Mouse (Mus musculus) intestine, postnatal 0 days (tissue): ENCODE results near the gene Fkbp8. TPM values are rescaled to one million over a fixed set of nuclear protein-coding genes. Genes with fewer than 3 reads are reported as not detected.

Experiments
- ATAC-seq: fragments of 200-750 bp; cut with Nextera tagmentation; 2 replicates; pipeline ENCODE4 v1.8.0; 2017; ENCODE audit warnings: mild to moderate bottlenecking, moderate TSS enrichment, moderate library complexity
- H3K27ac ChIP-seq: fragments of 300-500 bp; sonication (generic); 2 replicates; pipeline ENCODE4 v1.5.1; 2014; ENCODE audit warnings: mild to moderate bottlenecking, low read depth, low read length, moderate library complexity
- H3K27me3 ChIP-seq: fragments of 300-500 bp; sonication (generic); replicated peaks from 2 replicates; pipeline ENCODE4 v1.6.1; 2014; ENCODE audit warnings: low read length, mixed read lengths; ENCODE audit not compliant: control insufficient read depth, insufficient read depth
- H3K36me3 ChIP-seq: fragments of 300-500 bp; sonication (generic); 2 replicates; pipeline ENCODE4 v1.6.1; 2014; ENCODE audit warnings: mild to moderate bottlenecking, moderate library complexity; ENCODE audit not compliant: control insufficient read depth, insufficient read depth
- H3K4me1 ChIP-seq: fragments of 300-500 bp; sonication (generic); replicated peaks from 2 replicates; pipeline ENCODE4 v1.6.1; 2014; ENCODE audit warnings: antibody characterized with exemption, low read length, mixed read lengths; ENCODE audit not compliant: control insufficient read depth, insufficient read depth
- H3K4me2 ChIP-seq: fragments of 300-500 bp; sonication (generic); replicated peaks from 2 replicates; pipeline ENCODE4 v1.6.1; 2014; ENCODE audit warnings: low read depth, mild to moderate bottlenecking, moderate library complexity
- H3K4me3 ChIP-seq: fragments of 300-500 bp; sonication (generic); 2 replicates; pipeline ENCODE4 v1.5.1; 2014; ENCODE audit warnings: low read depth, low read length
- H3K9ac ChIP-seq: fragments of 300-500 bp; sonication (generic); 2 replicates; pipeline ENCODE4 v1.6.1; 2014; ENCODE audit warnings: mild to moderate bottlenecking, low read depth, low read length
- H3K9me3 ChIP-seq: fragments of 300-500 bp; sonication (generic); 2 replicates; pipeline ENCODE4 v1.6.1; 2016; ENCODE audit warnings: mixed run types; ENCODE audit not compliant: control insufficient read depth
- CTCF ChIP-seq: sonication (generic); IDR thresholded peaks from 2 replicates; pipeline ENCODE4 v1.5.1; 2016; ENCODE audit warnings: low read depth, mild to moderate bottlenecking, control low read depth, antibody characterized with exemption, moderate library complexity
- WGBS: fragments of 180-500 bp; shearing (Covaris S2); extraction: QIAGEN DNeasy Blood & Tissue Kit; methylation state at CpG from one replicate; pipeline ENCODE4 v1.1.7; 2014; 5-methylcytosine and 5-hydroxymethylcytosine counted together
- polyA plus RNA-seq: library from polyadenylated mRNA; unstranded; fragments of >200 nt; fragmentation: Nextera tagmentation; extraction: Ambion mirVana; gene quantifications from 2 replicates; pipeline ENCODE4 v1.2.1, GENCODE M21; 2015

Gene Fkbp8
- polyA plus RNA-seq, 1 experiment from 2014 or later = 203 TPM

DNA sequence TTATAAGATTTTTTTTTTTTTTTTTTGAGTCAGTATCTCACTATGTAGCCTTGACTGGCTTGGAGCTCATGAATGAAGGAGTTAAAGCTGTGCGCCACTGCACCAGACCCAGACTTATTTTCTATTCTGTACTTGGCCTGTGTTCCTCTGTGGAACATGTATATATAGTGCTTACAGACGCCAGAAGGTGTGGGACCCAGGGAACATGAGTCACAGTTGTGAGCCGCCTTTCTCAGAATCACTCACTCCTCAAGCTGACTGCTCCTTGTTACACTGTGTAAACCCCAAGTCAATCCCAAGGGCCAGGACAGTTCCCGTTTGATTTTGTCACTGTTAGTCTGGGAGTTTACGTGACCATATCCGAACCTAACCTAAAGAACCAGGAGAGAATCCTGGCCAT lies 8.5 kb upstream of the Fkbp8 start:
- Histone ChIP-seq H3K27ac (no peak overlapping the region), H3K27me3 (no peaks in the 10 kb centered on the region), H3K9ac (no peak overlapping the region), H3K9me3 (no peaks in the 10 kb centered on the region), H3K36me3 (peaks cover 37% of the 10 kb centered on the region; the same call in 1 of the 2 replicates), H3K4me1 (0 out of 2 replicates have a peak, but pooled peaks cover 6% of the 10 kb centered on the region), H3K4me3 (no peak overlapping the region), H3K4me2 (no peak overlapping the region)
- TF ChIP-seq CTCF = no peak
- ATAC-seq = no peak
- WGBS = 83% methylated on average over 6 of the region's 6 CpGs

DNA sequence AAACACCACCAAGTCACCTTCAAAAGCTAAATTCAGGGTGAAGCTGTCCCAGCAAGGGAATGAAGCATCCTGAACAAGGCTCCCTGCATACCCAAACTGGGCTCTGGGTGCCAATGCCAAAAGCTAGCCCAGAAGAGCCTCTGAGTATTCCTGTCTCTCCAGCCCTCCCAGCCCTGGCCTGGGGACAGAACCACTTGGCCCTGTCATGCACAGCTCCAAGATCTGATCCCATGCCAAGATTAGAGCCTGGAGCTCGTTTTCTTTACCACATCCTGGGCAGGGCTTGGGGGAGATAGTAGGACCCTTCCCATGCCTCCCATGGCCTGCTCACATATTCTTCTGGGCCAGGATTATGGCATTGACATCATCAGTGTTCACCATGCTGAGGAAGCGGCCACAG lies 7.9 kb upstream of the Fkbp8 start:
- Histone ChIP-seq H3K36me3 (peaks cover 32% of the 10 kb centered on the region; the same call in 1 of the 2 replicates), H3K4me3 (no peak overlapping the region), H3K27me3 (no peaks in the 10 kb centered on the region), H3K27ac (no peak overlapping the region), H3K4me1 (0 out of 2 replicates have a peak, but pooled peaks cover 6% of the 10 kb centered on the region), H3K4me2 (no peak overlapping the region), H3K9ac (no peak overlapping the region), H3K9me3 (no peaks in the 10 kb centered on the region)
- WGBS = 57% methylated on average over 2 of the region's 2 CpGs
- no peak for TF ChIP-seq CTCF
- no peak for ATAC-seq

GRCm38 (mm10) chr8:70522592-70523403 lies 4.7 kb upstream of the Fkbp8 start:
- peak; percentile 87 for TF ChIP-seq CTCF
- H3K27me3 ChIP-seq = no peaks in the 10 kb centered on the region
- peak overlapping the region; percentile 86 for H3K9ac ChIP-seq
- peak; percentile 85 for ATAC-seq
- H3K36me3 ChIP-seq = peaks cover 17% of the 10 kb centered on the region; the same call in 1 of the 2 replicates
- peak overlapping the region; percentile 91 for H3K27ac ChIP-seq
- peak overlapping the region; percentile 65 for H3K4me2 ChIP-seq
- H3K9me3 ChIP-seq = no peaks in the 10 kb centered on the region
- 0 out of 2 replicates have a peak, but pooled peaks cover 6% of the 10 kb centered on the region for H3K4me1 ChIP-seq
- peak overlapping the region; percentile 65 for H3K4me3 ChIP-seq
- under 1% methylated on average over 50 of the region's 51 CpGs for WGBS

DNA sequence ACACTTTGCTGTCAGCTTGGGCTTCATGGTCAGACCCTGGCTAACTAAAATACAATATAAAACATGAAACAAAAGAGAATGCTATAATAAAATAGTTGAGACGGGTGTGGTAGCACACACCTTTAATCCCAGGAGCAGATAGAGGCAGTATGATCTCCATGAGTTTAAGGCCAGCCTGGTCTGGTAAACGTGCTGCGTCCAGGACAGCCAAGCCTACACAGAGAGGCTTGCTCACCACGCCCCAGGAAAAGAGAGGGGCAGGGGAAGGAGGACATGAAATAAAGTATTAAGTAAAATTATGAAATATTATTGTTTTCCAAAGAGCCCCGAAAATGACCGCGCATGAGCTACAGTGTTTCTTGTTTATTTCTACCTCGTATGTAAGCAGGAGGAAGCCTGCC lies 413 bp upstream of the Fkbp8 start:
- peak overlapping the region; percentile 95 for H3K27ac ChIP-seq
- TF ChIP-seq CTCF = no peak
- H3K9ac ChIP-seq = peak overlapping the region; percentile 94
- H3K4me2 ChIP-seq = peak overlapping the region; percentile 81
- peak overlapping the region; percentile 94 for H3K4me3 ChIP-seq
- ATAC-seq = peak; percentile 32; the same call in 1 of the 2 replicates
- no peaks in the 10 kb centered on the region for H3K9me3 ChIP-seq
- WGBS = under 1% methylated on average over 8 of the region's 8 CpGs
- peaks cover 18% of the 10 kb centered on the region for H3K36me3 ChIP-seq
- no peaks in the 10 kb centered on the region for H3K27me3 ChIP-seq
- H3K4me1 ChIP-seq = 0 out of 2 replicates have a peak, but pooled peaks cover 12% of the 10 kb centered on the region

- Histone ChIP-seq H3K9me3 (no peaks in the 10 kb centered on the region), H3K36me3 (peaks cover 29% of the 10 kb centered on the region), H3K4me3 (peak overlapping the region; percentile 94), H3K4me2 (peak overlapping the region; percentile 81), H3K27me3 (no peaks in the 10 kb centered on the region), H3K4me1 (0 out of 2 replicates have a peak, but pooled peaks cover 12% of the 10 kb centered on the region), H3K9ac (peak overlapping the region; percentile 94), H3K27ac (peak overlapping the region; percentile 95)
- TF ChIP-seq CTCF = no peak
- ATAC-seq = no peak
- 13% methylated on average over 13 of the region's 13 CpGs for WGBS
Measured at GRCm38 (mm10) chr8:70528182-70528797, 766 bp downstream of the Fkbp8 start.

DNA sequence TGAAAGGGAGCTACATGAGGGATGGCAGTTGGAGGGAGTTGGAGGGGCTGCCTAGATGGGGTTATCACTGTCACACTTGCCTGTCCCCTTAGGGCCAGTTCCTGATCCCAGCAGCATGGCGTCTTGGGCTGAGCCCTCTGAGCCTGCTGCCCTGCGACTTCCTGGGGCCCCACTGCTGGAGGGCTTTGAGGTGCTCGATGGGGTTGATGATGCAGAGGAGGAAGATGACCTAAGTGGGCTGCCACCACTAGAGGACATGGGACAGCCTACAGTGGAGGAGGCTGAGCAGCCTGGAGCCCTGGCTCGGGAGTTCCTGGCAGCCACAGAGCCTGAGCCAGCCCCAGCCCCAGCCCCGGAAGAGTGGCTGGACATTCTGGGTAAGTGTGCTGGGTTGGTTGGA lies 1.8 kb downstream of the Fkbp8 start:
- H3K36me3 ChIP-seq = peaks cover 39% of the 10 kb centered on the region
- WGBS = 79% methylated on average over 5 of the region's 5 CpGs
- no peak overlapping the region for H3K4me3 ChIP-seq
- no peak for ATAC-seq
- no peak for TF ChIP-seq CTCF
- peak overlapping the region; percentile 81 for H3K4me2 ChIP-seq
- no peaks in the 10 kb centered on the region for H3K27me3 ChIP-seq
- H3K4me1 ChIP-seq = 0 out of 2 replicates have a peak, but pooled peaks cover 6% of the 10 kb centered on the region
- H3K9ac ChIP-seq = no peak overlapping the region
- H3K9me3 ChIP-seq = no peaks in the 10 kb centered on the region
- peak overlapping the region; percentile 60 for H3K27ac ChIP-seq
